Mouse (Mus musculus): ENCODE results near the gene Parp11.

Gene Parp11

DNA sequence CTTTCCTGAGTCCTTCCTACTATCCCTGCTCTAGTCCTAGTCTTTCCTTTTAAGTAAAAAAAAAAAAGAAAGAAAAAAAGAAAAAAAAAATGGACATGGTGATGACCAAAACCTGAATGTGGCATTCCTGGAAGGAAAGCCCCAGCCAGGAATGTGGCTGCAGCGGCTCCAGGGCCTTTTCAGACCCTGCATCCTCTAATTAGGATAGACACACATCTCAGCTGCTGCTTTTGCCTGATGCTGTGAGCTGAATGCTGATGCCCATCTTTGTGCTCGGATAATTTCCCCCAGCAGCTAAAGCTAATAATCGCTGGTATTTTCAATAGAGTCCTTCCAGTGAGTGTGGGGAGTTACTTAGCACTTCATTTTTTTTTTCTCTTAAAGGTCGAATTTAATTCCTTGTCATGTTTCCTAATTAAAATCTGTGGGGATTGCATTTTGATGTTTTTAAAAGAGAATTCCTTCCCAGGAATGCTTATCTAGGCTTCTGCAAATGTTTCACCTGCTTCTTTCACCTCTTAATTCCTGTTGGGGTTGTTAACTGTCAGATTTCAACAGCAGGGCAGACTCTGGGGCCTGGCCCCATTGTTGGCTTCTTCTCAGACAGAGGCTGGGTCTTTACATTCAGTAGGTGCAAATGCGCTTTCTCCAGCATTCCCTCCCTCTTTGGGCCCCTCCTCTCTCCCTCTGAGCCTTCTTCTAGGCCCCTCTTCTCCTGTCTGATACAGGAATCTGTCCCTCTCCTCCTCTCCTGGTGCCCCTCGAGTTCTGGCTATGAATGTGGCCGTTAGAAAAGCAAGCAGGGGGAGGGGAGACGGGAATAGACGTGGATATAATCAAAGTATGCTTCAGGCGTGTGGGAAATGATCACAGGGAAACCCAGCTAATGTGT lies 3.1 kb downstream of the Parp11 start:
- DNase-seq: no peak

DNA sequence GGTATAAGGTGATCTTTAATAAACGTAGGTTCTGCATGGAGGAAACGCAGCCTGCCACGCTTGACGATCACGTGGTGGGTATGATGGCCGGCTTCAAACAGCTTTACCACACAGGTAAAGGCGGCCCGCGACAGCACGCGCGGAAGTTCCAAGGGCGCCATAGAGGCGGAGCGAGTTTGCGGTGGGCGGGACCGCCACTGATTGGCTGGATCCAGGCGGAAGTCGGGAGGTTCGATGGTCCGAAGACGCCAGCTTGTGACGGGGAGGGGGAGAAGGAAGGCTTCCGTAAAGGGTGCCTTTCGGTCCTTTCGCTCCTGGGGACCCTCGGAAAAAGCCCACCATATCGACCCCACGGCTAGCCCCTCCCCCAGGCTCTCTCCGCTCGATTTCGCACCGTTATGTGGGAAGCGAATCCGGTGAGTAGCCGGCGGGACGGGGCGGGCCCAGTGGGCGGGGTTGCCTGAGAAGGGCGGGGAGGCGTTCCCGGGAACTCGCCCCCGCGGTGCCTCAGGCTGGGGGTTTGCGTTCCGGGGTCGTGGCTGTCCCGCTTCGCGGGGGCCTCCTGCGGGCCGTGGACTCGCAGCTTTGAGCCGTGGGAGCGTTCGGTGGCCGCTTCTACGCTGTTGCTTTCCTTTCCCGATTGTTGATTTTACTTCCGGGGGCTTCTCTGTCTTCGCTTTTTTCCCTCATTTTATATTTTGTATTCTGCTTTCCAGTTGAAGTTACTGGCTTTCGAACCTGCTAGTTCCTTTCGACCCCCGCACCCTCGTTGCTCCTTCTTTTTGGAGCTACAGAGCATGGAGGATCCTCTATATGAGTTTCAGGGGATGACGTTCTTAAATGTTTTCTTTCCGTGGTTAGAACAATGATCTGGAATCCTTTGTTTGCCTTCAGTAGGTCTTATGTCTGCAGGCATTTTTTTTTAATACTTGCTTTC lies 7.0 kb downstream of the Parp11 start:
- DNase-seq: peak; percentile 95

DNA sequence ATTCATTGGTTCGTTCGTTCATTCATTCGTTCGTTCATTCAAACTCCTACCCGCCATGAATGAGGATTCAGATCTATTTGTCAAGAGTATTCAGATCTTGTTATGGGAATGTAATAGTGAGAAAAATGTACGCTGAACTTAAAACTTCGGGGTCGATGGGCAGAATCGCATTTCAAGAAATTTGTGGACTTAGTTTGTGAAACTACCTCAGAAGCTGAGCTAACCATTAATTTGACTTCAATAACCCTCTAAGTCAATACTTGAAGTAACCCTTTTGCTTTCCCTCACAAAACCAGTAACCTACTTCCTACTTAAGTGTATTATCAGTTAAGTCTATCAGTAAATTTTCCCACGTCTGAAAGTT lies 7.7 kb downstream of the Parp11 start:
- no peak for DNase-seq

DNA sequence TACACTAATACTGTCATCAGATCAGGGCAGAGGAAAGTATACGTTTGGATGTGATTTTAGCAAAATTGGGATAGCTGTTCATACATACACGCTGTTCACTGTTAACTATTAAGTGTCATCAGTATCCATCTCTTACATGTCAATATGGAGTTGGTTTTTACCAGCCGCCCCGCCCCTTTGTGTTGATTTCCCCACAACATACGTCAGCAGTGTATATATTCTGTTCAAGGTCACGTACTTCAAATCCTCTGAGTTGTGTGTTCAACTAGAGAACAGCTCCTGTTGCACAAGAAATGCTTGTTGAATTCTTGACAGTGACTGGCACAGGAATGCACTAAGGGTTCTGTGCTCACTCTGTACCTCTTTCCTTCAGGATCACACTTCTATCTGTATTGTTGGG lies 8.2 kb downstream of the Parp11 start:
- DNase-seq: no peak

DNA sequence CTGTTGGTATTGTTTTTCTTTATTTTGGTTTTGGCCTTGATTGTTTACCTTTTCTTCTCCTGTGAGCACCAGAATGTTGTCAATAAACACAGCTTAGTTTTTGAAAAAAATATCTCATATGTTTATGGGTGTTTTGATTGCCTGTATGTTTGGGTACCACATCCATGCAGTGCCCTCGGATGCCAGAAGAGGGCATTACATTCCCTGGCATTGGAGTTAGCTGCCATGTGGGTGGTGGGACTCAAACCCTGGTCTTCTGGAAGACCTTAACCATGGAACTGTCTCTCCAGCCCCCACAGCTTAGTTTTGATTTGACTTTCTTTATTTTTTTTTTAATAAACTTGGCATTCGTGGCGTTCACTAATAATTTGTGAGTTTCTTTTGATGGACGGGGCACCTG lies 8.8 kb downstream of the Parp11 start:
- DNase-seq: no peak

DNA sequence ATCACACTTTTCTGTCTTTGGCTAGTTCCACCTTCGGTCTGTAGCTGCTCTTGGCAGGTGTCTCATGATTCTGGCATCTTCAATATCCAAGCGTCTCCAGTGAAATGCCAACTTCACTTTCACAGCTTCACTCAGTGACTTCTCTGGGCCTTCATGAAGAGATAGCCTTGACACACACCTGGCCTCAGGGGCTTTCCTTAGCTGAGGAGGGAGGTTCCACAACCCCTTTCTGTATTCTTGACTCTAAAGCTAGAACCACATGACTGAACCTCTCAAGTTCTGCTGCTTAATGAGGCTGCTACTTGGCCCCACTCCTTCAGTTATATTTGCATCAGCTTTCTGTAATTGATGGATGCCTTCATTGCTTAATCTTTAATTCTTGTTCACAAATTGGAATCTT lies 10.1 kb downstream of the Parp11 start:
- no peak for DNase-seq

DNA sequence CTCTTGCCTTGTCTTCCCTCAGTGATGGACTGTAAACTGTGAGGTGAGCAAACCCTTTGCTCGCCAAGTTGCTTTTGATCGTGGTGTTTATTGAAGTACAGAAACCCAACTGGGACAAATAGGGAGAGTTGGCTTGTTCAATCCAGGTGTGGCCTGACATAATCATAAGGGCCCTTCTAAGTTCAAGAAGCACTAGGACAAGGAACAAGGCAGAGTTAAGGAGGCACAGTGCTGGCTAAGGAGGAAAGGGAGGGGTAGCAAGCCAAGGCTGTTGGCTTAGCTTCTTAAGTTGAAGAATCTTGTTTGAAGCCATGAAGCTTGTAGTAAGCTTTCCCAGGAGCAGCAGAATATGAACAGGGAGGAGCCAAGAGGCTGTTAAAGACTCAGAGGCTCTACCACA lies 13.1 kb downstream of the Parp11 start:
- no peak for DNase-seq

DNA sequence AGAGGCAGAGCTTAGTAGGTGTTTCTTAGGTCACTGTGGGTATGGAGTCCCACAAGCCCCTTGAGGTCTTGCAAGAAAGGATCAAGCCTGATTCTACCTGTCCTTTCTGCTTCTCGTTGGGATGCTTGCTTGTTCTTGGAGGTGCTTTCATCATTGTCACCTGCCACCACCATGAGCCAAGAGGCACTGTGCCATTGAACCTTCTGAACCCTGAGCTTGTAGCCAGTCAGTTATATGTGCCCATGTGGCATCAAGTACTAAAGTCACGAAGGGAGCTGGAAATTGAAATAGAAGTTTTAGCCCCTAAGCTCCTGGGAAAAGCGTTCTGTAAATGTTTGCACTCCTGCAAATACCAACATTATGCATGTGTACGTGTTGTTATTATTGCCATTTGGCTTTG lies 14.9 kb downstream of the Parp11 start:
- no peak for DNase-seq

DNA sequence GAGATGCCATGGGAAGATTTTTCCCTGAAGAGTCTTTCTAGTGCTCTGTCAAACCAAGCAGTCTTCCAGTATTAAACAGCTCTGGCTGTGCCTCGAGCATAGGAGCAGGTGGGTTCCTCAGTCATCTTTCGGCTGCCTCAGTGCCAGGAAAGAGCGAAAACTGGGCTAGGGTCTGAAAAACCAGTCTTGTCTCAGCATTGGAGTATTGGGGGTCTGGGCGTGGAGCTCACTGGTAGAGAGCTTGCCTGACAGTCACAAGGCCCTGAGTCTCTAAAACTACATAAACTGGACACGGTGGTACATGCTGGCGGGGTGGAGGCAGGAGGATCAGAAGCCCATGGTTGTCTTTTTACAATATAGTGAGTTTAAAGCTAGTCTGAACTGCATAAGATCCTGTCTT lies 15.6 kb downstream of the Parp11 start:
- DNase-seq: no peak

DNA sequence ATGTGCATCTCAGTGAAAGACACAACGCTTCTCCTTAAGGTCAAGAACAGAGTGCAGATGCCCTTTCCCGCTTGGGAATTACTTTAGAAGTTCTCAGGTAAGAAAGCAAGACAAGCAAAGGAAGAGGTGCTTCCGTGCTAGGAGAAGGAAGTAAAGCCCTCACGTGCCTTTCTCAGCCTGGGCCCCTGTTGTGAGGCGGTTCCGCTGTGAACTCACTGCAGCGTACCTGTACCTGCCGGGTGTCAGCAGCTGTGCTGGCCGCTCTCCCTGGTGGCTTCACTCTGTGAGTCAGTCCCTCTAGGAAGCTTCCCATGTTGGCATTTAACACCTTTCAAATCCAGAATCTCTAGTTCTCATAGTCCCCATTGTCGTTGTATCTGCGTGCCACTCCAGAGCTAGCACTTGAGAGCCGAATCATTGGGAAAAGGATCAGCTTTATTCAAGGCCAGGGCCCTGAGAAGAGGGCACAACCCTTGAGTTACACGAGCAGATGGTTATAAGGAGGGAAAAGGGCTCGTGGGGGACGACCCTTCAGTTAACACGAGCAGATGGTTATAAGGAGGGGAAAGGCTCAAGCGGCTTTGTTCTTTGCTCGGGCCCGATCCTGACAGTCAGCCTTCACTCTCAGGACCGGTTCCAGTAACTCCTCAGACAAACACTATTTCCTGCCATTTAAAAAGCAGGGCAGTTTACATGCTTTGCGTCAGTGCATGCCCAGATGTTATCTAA lies 16.8 kb downstream of the Parp11 start:
- DNase-seq: no peak

DNA sequence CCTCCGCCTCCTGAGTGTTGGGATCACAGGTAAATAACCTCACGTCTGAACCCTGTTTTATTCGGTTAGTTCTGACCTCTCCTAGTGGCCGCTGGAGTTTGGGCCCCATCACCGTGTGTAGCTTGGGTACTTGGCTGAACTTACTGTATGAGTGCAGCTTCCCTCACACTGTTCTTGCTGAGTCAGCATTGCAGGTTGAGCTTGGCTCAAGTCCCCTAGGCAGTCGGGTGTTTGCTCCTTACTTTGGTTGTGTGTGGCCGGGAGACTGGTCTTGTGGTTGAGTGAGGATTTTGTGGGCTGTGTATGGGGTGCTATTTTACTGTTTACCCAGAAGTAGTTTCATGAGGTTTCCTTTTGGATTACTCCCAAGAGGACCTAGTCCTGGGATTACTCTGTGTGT lies 17.9 kb downstream of the Parp11 start:
- DNase-seq: peak; percentile 36

DNA sequence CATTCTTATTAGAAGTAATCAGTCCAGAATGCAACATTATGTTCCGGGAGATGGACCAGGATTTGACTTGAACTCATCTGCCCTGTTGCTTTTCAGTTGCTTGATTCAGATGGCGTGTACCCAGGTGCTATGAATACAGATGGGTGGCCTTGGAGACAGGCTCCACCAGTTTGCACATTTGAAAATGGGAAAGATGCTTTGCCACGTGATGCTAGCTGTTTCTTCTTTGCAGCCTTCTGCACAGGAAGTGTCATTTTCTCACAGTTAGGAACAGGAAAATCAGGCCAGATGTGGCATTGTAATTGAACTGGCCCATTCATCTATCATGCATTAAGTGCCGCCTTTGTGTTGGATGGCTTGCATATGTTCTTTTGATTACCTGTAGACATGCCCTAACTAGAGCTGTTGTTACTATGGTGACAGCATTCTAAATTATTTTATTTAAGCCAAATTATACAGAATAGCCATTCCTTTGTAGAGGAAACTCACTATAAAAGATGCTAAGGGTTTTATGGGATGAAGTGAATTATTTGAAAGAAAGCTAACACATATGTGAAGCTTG lies 20.2 kb downstream of the Parp11 start:
- DNase-seq: no peak

DNA sequence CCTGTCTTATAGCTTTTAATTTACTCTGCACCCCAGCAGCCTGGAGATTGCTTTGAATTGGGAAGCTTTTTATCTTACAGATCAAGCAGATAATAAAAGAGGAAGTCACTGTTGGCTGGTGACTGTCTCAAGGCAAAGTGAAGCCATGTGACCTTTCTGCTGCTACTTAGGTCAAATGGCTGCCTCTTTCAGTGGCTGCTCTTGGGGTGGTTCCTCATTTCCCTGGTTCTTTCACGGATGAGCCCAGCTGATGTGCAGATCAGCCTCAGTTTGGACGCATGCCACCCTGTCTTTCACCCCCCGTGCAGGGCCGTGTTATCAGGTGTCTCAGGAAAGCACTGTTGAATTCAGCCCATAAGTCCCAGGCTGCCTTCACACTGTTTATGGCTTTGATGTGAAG lies 25.4 kb downstream of the Parp11 start:
- no peak for DNase-seq

DNA sequence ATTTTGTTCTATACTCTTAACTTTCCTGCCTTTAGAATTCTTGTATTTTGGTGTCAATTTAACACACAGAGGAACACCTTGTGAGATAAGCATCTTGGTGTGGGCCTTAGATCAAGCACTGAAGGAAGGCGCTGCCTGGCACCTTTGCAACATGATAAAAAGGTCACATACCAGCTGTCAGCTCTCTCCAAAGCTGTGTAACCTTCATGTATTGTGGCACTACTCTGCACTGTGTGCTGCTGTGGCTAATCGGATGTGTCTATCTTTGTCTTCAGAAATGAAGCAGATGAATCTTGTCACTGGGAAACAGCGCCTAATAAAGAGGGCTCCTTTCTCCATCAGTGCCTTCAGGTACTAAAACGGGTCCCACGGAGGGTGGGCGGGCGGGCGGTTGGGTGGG lies 27.3 kb downstream of the Parp11 start:
- no peak for DNase-seq

DNA sequence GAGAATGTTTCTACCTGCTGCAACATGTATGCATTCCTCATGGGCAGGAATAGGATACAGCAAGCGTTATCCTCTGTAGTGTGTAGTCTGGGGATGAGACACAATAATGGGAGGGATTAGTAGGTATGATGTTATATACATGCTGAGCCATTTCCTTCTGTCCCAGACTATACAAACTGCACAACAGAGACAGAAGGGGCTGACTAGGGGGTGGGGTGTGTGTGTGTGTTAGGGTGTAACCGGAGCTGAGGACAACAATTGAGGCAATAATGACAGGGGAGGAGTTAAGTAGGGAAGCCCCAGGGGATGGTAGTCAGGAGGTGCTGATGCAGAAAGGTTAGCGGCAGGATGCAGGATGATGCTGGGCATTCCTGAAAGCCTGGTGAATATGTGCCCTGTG lies 28.6 kb downstream of the Parp11 start:
- no peak for DNase-seq

DNA sequence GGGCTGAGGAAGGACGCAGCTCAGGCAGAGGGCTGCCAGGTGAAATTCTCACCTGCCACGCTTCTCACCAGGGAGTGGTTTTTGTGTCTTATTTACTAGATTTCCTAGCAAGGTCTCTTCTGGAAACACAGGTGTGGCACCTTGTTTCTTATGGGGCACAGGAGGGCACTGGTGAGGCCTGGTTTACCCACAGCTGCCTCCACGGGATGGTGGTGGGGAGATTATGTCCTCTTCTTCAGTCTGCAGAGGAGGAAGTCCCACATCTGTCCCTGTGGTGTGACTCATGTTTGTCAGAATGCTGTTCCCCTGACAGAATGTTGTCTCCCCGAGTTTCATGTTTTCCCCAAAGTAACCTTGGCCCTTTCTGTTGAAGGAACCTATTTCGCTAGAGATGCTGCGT lies 44.4 kb downstream of the Parp11 start:
- DNase-seq: no peak

DNA sequence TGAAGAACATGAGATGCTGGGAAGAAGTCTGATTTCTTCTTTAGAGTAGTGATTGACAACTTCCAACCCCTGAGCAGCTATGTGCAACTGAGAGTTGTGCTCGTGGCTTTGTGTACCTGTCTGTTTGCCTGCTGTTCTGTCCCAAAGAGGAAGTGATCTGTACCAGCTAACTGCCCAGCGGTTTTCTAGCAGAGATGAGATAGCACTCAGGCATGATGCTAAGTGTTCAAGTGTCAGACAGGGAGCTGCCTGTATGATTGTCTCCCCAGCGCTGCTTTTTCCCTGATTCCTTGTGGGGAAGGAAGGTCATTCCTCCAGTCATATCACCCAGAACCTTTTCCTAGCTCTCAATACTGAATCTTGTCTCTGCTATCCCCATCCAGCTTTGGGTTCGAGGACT lies 45.9 kb downstream of the Parp11 start:
- no peak for DNase-seq

DNA sequence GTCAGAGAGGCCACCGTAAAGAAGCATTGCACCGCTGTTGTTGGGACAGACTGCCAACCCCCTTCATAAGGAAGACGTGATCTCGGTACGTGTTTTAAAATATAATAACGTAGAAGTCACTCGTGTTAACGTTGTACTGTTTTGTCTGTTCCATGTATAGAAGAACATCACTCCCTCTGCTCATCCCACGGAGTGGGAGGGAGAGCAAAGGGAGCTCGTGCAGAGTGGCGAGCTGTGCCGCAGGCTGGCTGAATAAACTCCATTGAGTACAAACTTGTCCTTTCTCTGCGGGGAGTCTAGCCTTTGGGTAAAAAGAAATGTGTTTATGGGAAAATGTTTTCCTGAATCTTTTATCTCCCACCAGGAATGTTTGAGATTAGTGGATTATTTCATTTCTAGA lies 47.1 kb downstream of the Parp11 start:
- DNase-seq: no peak

DNA sequence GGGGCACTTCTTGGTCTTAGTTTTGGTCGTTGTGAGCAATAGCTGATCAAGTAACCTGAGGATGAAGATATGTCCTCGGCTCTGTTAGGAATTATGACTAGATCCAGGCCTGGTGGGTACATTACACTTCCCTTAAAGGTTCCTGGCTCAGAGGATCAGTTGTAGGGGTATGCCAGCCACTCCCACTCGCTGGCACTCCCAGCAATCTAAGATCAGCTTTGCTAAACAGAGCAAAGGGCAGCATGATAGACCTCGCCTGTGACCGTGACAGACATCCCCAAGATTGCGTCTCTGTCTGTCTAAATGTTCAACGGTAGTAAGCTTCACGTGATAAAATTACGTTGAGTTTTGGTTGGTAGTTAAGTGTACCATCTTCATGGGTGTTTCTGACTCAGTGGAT lies 47.7 kb downstream of the Parp11 start:
- DNase-seq: no peak

DNA sequence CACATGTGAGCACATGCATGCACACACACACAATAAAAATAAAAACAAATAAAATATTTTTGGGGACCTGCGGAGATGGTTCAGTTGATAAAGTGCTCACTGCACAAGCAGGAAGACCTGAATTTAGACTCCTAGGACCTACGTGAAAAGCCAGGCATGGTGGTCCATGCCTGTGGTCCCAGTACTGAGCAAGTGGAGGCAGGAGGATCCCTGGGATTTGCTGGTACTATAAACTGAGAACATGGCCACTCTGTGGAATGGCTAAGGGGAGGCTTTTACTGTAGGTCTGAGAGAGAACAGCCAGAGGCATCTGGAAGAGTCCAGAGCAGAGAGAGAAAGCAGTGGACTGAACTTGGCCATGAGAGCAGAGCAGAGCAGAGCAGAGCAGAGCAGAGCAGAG lies 48.6 kb downstream of the Parp11 start:
- DNase-seq: no peak

DNA sequence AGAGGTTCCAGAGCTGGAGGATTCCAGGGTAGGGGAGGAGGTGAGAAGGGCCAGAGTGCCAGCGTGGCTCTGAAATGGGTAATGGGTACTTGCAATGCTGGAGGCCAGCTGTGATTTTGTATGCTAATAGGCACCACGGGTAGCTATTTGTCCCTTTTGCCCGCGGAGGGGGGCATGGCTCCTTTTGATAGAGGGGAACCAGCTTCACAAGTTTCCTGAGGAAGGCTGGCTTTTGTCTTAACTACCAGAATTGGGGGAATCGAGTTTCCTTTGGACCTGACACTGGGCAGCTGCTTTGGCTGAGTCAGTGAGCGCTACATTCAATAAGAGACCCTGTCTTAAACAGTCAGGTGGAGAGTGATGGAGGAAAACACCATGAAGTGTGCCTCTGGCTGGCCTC lies 49.2 kb downstream of the Parp11 start:
- DNase-seq: no peak

DNA sequence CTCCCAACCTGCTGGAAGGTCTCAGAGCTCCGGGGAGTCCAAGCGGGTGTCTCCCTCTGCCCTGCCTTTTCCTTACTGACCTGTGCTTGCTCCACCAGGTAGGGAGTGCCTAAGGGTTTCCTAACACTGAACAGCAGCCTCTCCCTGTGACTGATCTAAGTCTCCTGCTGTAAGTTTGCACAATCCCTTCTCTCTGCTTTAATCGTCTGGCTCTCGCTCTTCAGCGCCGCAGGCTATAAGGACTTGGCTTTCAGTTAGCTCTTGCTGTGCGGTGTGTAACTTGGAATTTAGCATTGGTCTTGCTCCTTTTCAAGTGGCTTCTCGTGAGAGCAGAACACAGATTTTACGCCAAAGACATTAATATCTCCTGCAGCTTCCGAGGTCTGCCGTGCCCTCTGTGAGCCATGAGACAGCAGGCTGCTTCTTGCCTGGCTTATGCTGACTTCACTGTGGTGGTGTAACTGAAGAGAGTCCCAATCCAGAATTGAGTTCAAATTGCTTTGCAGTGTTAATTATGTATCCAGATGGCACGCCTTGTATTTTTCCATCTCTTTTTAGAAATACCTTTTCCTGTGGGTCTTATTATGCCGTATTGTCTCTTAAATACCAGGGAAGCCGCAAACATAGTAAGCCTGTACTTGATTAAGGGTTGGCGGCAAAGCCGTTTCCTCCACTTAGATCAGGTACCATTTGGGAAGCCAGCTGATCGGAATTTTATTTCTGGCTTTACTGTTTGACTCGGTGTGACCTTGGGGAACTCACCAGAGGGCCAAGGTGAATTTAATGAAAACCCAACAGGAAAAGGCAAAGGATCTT lies 50.4 kb downstream of the Parp11 start:
- DNase-seq: no peak

All from kidney, adult 9 months (tissue).